Mouse (Mus musculus) liver, embryonic 13.5 days (tissue): ENCODE results near the gene Stpg2. TPM values are rescaled to one million over a fixed set of nuclear protein-coding genes. Genes with fewer than 3 reads are reported as not detected.
"Not testable (repeated sequence)": the region's sequence is repeated elsewhere in the genome, so short reads cannot be mapped to it uniquely, and the experiment has no call there.

Experiments used
- ATAC-seq: fragments of 200-750 bp; cut with Nextera tagmentation; 2 replicates; pipeline ENCODE4 v1.8.0; 2017; ENCODE audit warnings: low read depth, mild to moderate bottlenecking, moderate number of reproducible peaks, moderate library complexity
- DNase-seq: peaks from one replicate; pipeline ENCODE4 v3.0.0; 2022
- H3K27ac ChIP-seq: fragments of 300-500 bp; sonication (generic); 2 replicates; pipeline ENCODE4 v1.5.1; 2015; ENCODE audit warnings: moderate library complexity, mild to moderate bottlenecking, inconsistent platforms
- H3K27me3 ChIP-seq: fragments of 300-500 bp; sonication (generic); 2 replicates; pipeline ENCODE4 v1.6.1; 2015; ENCODE audit warnings: mild to moderate bottlenecking, inconsistent platforms
- H3K36me3 ChIP-seq: fragments of 300-500 bp; sonication (generic); 2 replicates; pipeline ENCODE4 v1.6.1; 2015; ENCODE audit warnings: mild to moderate bottlenecking, inconsistent platforms
- H3K4me1 ChIP-seq: fragments of 300-500 bp; sonication (generic); replicated peaks from 2 replicates; pipeline ENCODE4 v1.6.1; 2015; ENCODE audit warnings: inconsistent platforms
- H3K4me2 ChIP-seq: fragments of 300-500 bp; sonication (generic); 2 replicates; pipeline ENCODE4 v1.6.1; 2015; ENCODE audit warnings: inconsistent platforms, mild to moderate bottlenecking, moderate library complexity
- H3K4me3 ChIP-seq: fragments of 300-500 bp; sonication (generic); replicated peaks from 2 replicates; pipeline ENCODE4 v1.5.1; 2015; ENCODE audit warnings: mild to moderate bottlenecking, inconsistent platforms
- H3K9ac ChIP-seq: fragments of 300-500 bp; sonication (generic); 2 replicates; pipeline ENCODE4 v1.6.1; 2015; ENCODE audit warnings: mild to moderate bottlenecking, inconsistent platforms
- H3K9me3 ChIP-seq: fragments of 300-500 bp; sonication (generic); replicated peaks from 2 replicates; pipeline ENCODE4 v1.6.1; 2016; ENCODE audit warnings: inconsistent platforms
- WGBS: fragments of 180-500 bp; shearing (Covaris S2); methylation state at CpG from one replicate; pipeline ENCODE4 v1.1.7; 2015; ENCODE audit not compliant: insufficient replicate concordance; 5-methylcytosine and 5-hydroxymethylcytosine counted together
- polyA plus RNA-seq: library from polyadenylated mRNA; unstranded; fragments of >200 nt; fragmentation: Nextera tagmentation; extraction: Ambion mirVana; gene quantifications from 2 replicates; pipeline ENCODE4 v1.2.1, GENCODE M21; 2015

Stpg2 gene
- polyA plus RNA-seq, 1 experiment from 2014 or later, result not detected

- ATAC-seq, result no peak
- 47% methylated on average over 3 of the region's 3 CpGs for WGBS
- Histone ChIP-seq H3K36me3 (no peaks in the 10 kb centered on the region), H3K27ac (no peak overlapping the region), H3K4me2 (no peak overlapping the region), H3K4me3 (no peak overlapping the region), H3K9me3 (no peaks in the 10 kb centered on the region; the same call in 1 of the 2 replicates), H3K4me1 (no peaks in the 10 kb centered on the region), H3K27me3 (no peaks in the 10 kb centered on the region), H3K9ac (no peak overlapping the region)
- DNase-seq, result no peak
Measured at GRCm38 (mm10) chr3:139495939-139496338, 290.4 kb downstream of the Stpg2 start.

DNA sequence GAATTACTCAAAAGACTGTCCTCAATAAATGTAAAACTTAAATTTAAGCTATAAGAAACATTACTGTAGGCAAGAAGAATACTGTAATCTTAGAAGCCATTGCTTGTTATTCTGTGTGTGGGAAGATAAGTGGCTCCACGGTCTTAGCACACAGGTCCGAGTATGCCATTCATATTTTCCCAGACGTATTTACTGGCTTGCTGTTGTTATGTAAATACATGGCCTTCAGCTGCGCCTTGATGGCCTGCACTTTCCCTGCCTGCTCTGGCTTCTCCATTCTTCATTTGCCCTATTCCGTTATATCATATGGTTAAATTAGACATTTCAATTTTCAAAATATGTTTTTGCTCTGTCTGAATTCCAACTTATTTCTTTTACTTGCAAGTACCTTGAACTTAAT, 296.7 kb downstream of the Stpg2 start:
- H3K9me3 ChIP-seq, result no peaks in the 10 kb centered on the region
- H3K27me3 ChIP-seq, result no peaks in the 10 kb centered on the region
- WGBS, result 74% methylated on average over 5 of the region's 5 CpGs
- no peak overlapping the region for H3K27ac ChIP-seq
- no peak overlapping the region for H3K4me3 ChIP-seq
- DNase-seq (no peak), ATAC-seq (no peak)
- no peaks in the 10 kb centered on the region for H3K36me3 ChIP-seq
- no peak overlapping the region for H3K4me2 ChIP-seq
- no peaks in the 10 kb centered on the region for H3K4me1 ChIP-seq
- no peak overlapping the region for H3K9ac ChIP-seq

DNA sequence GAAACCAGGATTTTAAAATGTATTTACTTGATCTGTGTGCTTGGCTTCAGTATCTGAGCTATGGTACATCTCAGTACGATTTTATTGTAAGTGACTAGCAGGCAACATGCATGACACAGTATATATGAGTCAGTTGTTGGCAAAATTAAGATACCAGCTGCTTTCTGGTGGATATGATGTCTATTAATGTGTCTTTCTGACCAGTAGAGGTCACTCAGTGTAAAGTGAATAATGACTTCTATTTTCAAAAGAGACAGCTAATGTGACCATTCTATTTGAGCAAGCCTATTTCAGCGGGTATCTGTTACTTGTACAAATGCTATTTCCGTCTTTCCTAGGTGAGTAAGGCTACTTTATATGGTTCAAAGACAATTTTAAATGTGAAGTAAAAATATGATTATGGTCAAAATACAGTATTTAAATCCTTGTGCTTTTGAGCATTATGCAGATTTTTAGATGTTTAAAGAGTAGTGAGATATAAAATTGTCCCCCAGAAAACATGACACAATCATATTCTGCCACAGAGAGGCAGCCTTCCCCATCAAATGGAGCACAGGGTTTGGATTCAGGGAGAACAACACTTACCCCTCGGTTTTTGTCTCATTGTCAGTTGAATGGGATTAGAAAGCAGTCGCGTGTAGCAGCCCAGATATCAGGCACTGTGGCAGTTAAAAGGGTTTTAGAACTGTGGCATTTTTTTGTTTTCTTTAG, 303.9 kb downstream of the Stpg2 start:
- no peak overlapping the region for H3K4me3 ChIP-seq
- no peaks in the 10 kb centered on the region for H3K4me1 ChIP-seq
- H3K27ac ChIP-seq, result no peak overlapping the region
- WGBS, result 42% methylated on average over 6 of the region's 6 CpGs
- H3K36me3 ChIP-seq, result no peaks in the 10 kb centered on the region
- no peaks in the 10 kb centered on the region for H3K27me3 ChIP-seq
- no peak overlapping the region for H3K9ac ChIP-seq
- no peaks in the 10 kb centered on the region for H3K9me3 ChIP-seq
- DNase-seq (no peak), ATAC-seq (no peak)
- H3K4me2 ChIP-seq, result no peak overlapping the region

DNA sequence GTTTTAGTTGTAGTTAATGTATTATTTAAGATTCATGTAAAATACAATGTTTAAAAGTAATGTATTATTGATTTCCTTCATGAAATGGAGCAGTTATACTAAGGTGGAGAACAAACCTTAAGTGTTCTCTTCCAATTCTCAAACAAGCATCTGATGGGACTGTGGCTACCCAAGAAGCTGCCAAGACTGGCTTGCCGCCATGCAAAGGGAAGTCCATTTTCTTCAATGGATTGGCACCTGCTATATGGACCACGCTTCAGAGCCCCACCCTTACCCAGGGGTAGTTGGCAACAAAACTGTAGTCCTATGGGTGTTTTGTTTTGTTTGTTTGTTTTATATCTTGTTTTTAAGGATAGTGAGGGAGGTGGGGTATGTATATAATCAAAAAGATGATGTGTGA, 373.0 kb downstream of the Stpg2 start:
- Histone ChIP-seq H3K4me3 (no peak overlapping the region), H3K36me3 (no peaks in the 10 kb centered on the region), H3K4me2 (no peak overlapping the region), H3K9me3 (no peaks in the 10 kb centered on the region), H3K4me1 (no peaks in the 10 kb centered on the region), H3K27me3 (no peaks in the 10 kb centered on the region), H3K9ac (no peak overlapping the region), H3K27ac (no peak overlapping the region)
- no peak for ATAC-seq
- WGBS, result 64% methylated on average over 2 of the region's 2 CpGs
- DNase-seq, result no peak

DNA sequence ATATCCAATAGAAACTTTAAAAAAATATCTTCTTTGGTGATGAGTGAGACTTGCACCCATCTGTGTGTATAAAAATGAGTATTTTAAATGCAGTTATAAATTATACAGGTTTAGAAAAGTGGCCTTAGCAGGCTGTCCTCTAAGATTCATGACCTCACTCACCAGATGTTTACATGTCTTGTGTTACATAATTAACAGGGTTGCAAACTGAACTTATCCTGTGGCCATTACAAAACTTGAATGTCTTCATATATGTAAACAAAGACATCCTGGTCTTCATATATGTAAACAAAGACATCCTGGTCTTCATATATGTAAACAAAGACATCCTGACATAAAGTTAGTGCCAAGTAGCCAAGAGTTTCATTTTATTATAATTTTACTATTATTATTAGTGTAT, 375.8 kb downstream of the Stpg2 start:
- H3K27ac ChIP-seq, result no peak overlapping the region

DNA sequence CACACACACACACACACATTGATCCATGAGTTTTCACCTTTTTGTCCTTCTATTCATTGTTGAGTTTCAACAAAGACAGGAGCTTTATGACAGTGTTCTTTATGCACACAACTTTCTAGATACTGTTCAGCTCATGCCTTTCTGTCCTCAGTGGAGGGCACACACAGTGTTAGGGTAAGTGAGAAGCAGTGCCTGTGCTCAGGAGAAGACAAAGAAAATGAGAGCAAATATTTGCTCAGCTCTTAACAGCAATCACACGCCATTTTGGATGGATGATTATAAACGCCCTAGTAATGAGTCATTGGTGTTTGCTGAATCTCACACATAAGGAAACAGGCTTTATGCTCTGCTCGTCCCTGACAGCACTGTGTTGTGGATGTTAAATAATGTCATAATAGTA, 394.0 kb downstream of the Stpg2 start:
- Histone ChIP-seq H3K9ac (no peak overlapping the region), H3K9me3 (no peaks in the 10 kb centered on the region), H3K4me1 (no peaks in the 10 kb centered on the region), H3K4me3 (no peak overlapping the region), H3K4me2 (no peak overlapping the region), H3K27ac (no peak overlapping the region), H3K27me3 (no peaks in the 10 kb centered on the region), H3K36me3 (no peaks in the 10 kb centered on the region)
- DNase-seq (no peak), ATAC-seq (no peak)
- 48% methylated on average over 3 of the region's 3 CpGs for WGBS

More for the DNA sequence above, 375.8 kb downstream of the Stpg2 start:
- no peak overlapping the region for H3K9ac ChIP-seq
- H3K27me3 ChIP-seq, result no peaks in the 10 kb centered on the region
- ATAC-seq, result no peak
- H3K4me1 ChIP-seq, result no peaks in the 10 kb centered on the region
- H3K9me3 ChIP-seq, result no peaks in the 10 kb centered on the region
- H3K4me2 ChIP-seq, result no peak overlapping the region
- no peak for DNase-seq
- H3K36me3 ChIP-seq, result no peaks in the 10 kb centered on the region
- H3K4me3 ChIP-seq, result no peak overlapping the region

DNA sequence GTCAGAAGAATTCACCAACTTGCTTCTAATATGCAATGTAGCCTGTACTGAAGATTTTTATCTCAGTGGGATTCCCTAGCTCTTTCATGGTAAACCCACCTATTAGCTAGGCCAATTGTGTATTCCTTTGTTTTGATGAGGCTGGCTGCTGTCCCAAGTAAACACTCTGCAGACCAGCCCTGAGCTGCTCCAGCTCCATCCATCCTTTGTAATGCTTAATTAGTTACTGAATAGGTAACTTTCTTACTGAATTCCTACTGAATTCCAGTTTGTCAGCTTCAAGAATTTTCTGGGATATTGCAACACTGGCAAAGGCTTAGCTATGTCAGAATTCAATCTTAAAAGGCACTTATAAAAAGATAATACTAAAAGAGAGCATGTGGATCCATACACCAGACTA, 402.8 kb downstream of the Stpg2 start:
- not testable (repeated sequence) for H3K4me3 ChIP-seq, ATAC-seq, H3K9me3 ChIP-seq, H3K27ac ChIP-seq, H3K36me3 ChIP-seq, H3K9ac ChIP-seq, H3K4me2 ChIP-seq, H3K27me3 ChIP-seq, DNase-seq, H3K4me1 ChIP-seq

- no peaks in the 10 kb centered on the region for H3K27me3 ChIP-seq
- ATAC-seq (no peak), DNase-seq (no peak)
- H3K9ac ChIP-seq, result no peak overlapping the region
- H3K4me1 ChIP-seq, result no peaks in the 10 kb centered on the region
- WGBS, result 60% methylated on average over 3 of the region's 3 CpGs
- no peaks in the 10 kb centered on the region for H3K9me3 ChIP-seq
- H3K27ac ChIP-seq, result no peak overlapping the region
- no peak overlapping the region for H3K4me3 ChIP-seq
- H3K4me2 ChIP-seq, result no peak overlapping the region
- H3K36me3 ChIP-seq, result no peaks in the 10 kb centered on the region
Measured at GRCm38 (mm10) chr3:139614641-139615040, 409.1 kb downstream of the Stpg2 start.

DNA sequence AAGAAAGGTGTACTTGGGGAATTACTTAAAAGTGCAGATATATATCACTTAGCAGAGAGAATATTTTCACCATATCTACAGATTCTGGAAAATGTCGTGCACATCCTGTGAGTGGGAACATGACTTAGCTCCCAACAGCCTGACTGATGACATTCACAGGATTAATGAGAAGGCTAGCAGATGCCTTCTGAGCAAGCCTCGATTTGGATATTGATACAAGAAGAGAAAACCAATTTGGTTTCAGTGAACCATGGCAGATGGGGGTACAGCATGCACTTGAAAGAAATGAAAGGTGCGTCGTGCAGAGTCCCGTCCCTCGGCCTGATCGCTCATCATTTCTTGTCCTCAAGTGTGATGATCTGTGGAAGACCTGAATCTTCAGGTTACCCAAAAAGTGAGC, 410.3 kb downstream of the Stpg2 start:
- Histone ChIP-seq H3K4me1 (no peaks in the 10 kb centered on the region), H3K27me3 (no peaks in the 10 kb centered on the region), H3K9ac (no peak overlapping the region), H3K4me3 (no peak overlapping the region), H3K27ac (no peak overlapping the region), H3K9me3 (no peaks in the 10 kb centered on the region), H3K4me2 (no peak overlapping the region), H3K36me3 (no peaks in the 10 kb centered on the region)
- WGBS, result 80% methylated on average over 7 of the region's 7 CpGs
- DNase-seq (no peak), ATAC-seq (no peak)

DNA sequence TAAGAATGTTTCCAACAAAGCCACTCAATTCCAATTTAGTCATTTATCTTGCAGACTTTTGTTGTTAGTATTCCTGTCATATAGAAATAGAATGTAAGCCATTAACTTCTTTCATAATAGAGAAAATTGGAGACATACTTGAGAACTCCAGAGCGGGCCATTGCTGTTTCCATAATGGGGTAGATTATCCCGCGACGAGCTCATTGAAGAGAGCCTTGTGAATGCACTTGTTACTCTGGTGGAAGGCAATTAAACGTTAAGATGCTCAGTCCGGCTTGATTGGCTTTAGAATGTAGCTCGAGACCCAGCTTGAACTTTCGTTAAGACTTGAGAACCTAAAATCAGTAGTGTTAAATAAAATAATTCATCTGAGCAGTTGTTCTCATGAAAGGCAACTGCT, 432.4 kb downstream of the Stpg2 start:
- WGBS, result 68% methylated on average over 8 of the region's 8 CpGs
- no peaks in the 10 kb centered on the region for H3K9me3 ChIP-seq
- H3K9ac ChIP-seq, result no peak overlapping the region
- H3K4me2 ChIP-seq, result no peak overlapping the region
- H3K4me1 ChIP-seq, result no peaks in the 10 kb centered on the region
- H3K36me3 ChIP-seq, result no peaks in the 10 kb centered on the region
- no peak overlapping the region for H3K4me3 ChIP-seq
- ATAC-seq, result no peak
- H3K27ac ChIP-seq, result no peak overlapping the region
- H3K27me3 ChIP-seq, result no peaks in the 10 kb centered on the region
- no peak for DNase-seq

DNA sequence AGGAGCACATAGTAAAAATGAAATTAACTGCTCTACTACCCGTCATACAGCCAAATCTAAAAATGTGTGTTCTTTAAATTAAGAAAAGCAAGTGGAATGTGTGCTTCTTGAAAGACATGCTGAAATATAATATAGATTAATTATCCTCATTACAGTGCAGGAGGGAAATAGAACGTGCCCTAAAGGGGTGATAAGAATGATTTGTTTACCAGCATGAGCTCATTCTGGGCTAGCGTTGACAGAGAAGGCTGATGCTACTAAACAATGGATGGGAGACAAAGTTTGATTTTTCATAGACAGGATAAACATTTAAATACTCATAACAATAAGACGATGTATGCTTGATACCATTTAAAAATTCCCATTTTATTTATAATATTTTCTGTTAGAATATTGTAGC, 446.0 kb downstream of the Stpg2 start:
- Histone ChIP-seq H3K4me3 (no peak overlapping the region), H3K9me3 (no peaks in the 10 kb centered on the region), H3K36me3 (no peaks in the 10 kb centered on the region), H3K27me3 (no peaks in the 10 kb centered on the region), H3K4me1 (no peaks in the 10 kb centered on the region), H3K4me2 (no peak overlapping the region), H3K27ac (no peak overlapping the region), H3K9ac (no peak overlapping the region)
- DNase-seq (no peak), ATAC-seq (no peak)
- 57% methylated on average over 4 of the region's 4 CpGs for WGBS

DNA sequence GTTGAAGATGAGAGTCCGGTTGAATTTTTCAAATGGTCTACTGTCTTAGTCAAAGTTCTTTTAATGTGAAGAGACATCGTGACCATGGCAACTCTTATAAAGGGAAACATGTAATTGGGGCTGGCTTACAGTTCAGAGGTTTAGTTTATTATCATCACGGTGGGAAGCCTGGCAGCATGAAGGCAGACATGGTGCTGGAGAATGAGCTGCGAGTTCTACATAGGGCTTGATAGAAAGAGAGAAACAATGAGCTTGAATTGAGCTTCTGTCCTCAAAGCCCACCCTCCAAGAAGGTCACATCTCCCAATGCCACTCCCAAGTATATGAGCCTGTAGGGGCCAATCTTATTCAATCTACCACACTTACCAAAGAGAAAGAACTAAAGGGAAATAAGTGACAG, 453.9 kb downstream of the Stpg2 start:
- Histone ChIP-seq H3K36me3 (no peaks in the 10 kb centered on the region), H3K9ac (no peak overlapping the region), H3K27ac (no peak overlapping the region), H3K27me3 (no peaks in the 10 kb centered on the region), H3K4me2 (no peak overlapping the region), H3K4me3 (no peak overlapping the region), H3K9me3 (no peaks in the 10 kb centered on the region), H3K4me1 (no peaks in the 10 kb centered on the region)
- ATAC-seq (no peak), DNase-seq (no peak)
- WGBS, result 64% methylated on average over 4 of the region's 4 CpGs
